Mouse (Mus musculus): Measurements from ENCODE around the gene Nkx2-3. TPM values are rescaled to one million over a fixed set of nuclear protein-coding genes. Genes with fewer than 3 reads are reported as not detected.

The Nkx2-3 gene
- not detected for polyA plus RNA-seq (2017; shearing (Covaris generic))

DNA sequence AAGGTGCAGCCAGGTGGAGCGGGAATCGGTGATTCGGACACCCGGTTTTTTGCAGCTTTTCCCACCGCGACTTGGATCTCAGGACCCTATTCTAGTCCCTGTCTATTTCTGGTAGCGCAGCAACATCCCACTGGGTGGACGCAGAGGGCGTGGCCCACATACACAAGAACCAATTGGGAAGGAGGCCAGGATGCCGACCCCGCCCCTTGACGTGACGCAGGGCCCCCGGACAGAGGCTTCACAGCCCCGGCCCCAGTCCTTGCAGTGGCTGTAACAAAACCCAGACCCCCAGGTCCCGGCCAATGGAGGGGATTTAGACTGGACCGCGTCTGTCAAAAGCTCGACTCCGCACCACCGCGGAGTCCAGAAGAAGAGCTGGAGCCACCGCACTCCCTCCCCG is at the start of gene Nkx2-3:
TSS of gene Nkx2-3 (plus strand) at position 275 of the 400 bp plus-strand sequence.

Other genes starting within 250 kb of the Nkx2-3 start
- under 1 TPM in 1 of 2 experiments, not detected in 1; 0.04 TPM for gene Hpse2, start 224.0 kb upstream of the Nkx2-3 start, polyA plus RNA-seq (2017; shearing (Covaris generic))
- not detected for gene Cnnm1, start 171.9 kb upstream of the Nkx2-3 start, polyA plus RNA-seq (2017; shearing (Covaris generic))
- gene Got1, start 87.7 kb upstream of the Nkx2-3 start, polyA plus RNA-seq (2017; shearing (Covaris generic)) = 10 to 100 TPM; 49.2 to 49.9 TPM
- 10 to 100 TPM; 24.6 to 34.9 TPM for gene Slc25a28, start 62.6 kb downstream of the Nkx2-3 start, polyA plus RNA-seq (2017; shearing (Covaris generic))
- gene Entpd7, start 77.3 kb downstream of the Nkx2-3 start, polyA plus RNA-seq (2017; shearing (Covaris generic)) = 1 to 10 TPM; 1.3 to 4.8 TPM
- 10 to 100 TPM; 11.1 to 14.6 TPM for gene Cutc, start 140.7 kb downstream of the Nkx2-3 start, polyA plus RNA-seq (2017; shearing (Covaris generic))
- gene Cox15, start 140.7 kb downstream of the Nkx2-3 start, polyA plus RNA-seq (2017; shearing (Covaris generic)) = 10 to 100 TPM; 22.0 to 23.5 TPM
- under 1 TPM; 0.06 to 0.53 TPM for gene Abcc2, start 169.9 kb downstream of the Nkx2-3 start, polyA plus RNA-seq (2017; shearing (Covaris generic))

All from activated CD4-positive, CD25-positive, alpha-beta regulatory T cell (primary cell).